Mouse (Mus musculus) frontal cortex, postnatal 36 days (tissue): ENCODE measurements around the gene Spata6.
A peak's percentile ranks its signal among the peaks of the same experiment; 100 is the strongest.

Source experiments
- DNase-seq, 2 experiments: peaks; one replicate each; pipeline ENCODE4 v3.0.0; 2022; ENCODE audit warnings: low spot score in 2 of 2

Gene Spata6

GRCm38 (mm10) chr4:111838882-111839281 is 119.1 kb downstream of the Spata6 start:
- no peak for DNase-seq

- no peak for DNase-seq
These were observed 132.8 kb downstream of the Spata6 start for GRCm38 (mm10) chr4:111852626-111853025.

GRCm38 (mm10) chr4:111866701-111867100 is 146.9 kb downstream of the Spata6 start:
- peak; percentile 9 to 49 for DNase-seq

GRCm38 (mm10) chr4:111867743-111868401 is 148.1 kb downstream of the Spata6 start:
- peak; percentile 17 to 33 for DNase-seq
